Mouse (Mus musculus) liver, embryonic 11.5 days (tissue): ENCODE measurements around the gene Jund. TPM values are rescaled to one million over a fixed set of nuclear protein-coding genes. Genes with fewer than 3 reads are reported as not detected.
A peak's percentile ranks its signal among the peaks of the same experiment; 100 is the strongest.

ENCODE experiments used
- ATAC-seq: fragments of 200-750 bp; cut with Nextera tagmentation; replicated peaks from 2 replicates; pipeline ENCODE4 v1.8.0; 2017; ENCODE audit warnings: moderate number of reproducible peaks, mild to moderate bottlenecking, moderate TSS enrichment, moderate library complexity; ENCODE audit not compliant: low FRiP score
- DNase-seq: peaks from one replicate; pipeline ENCODE4 v3.0.0-alpha.2; 2017; ENCODE audit warnings: low spot score
- H3K27ac ChIP-seq: fragments of 300-500 bp; sonication (generic); 2 replicates; pipeline ENCODE4 v1.5.1; 2014; ENCODE audit warnings: mild to moderate bottlenecking, low read depth, low read length, control low read depth
- H3K27me3 ChIP-seq: fragments of 300-500 bp; sonication (generic); replicated peaks from 2 replicates; pipeline ENCODE4 v1.6.1; 2014; ENCODE audit warnings: low read length, mixed read lengths; ENCODE audit not compliant: control insufficient read depth, insufficient read depth
- H3K36me3 ChIP-seq: fragments of 300-500 bp; sonication (generic); 2 replicates; pipeline ENCODE4 v1.6.1; 2014; ENCODE audit warnings: mild to moderate bottlenecking, low read length, moderate library complexity, mixed read lengths; ENCODE audit not compliant: control insufficient read depth, insufficient read depth
- H3K4me1 ChIP-seq: fragments of 300-500 bp; sonication (generic); replicated peaks from 2 replicates; pipeline ENCODE4 v1.6.1; 2014; ENCODE audit warnings: low read length, mixed read lengths; ENCODE audit not compliant: control insufficient read depth, insufficient read depth
- H3K4me2 ChIP-seq: fragments of 300-500 bp; sonication (generic); 2 replicates; pipeline ENCODE4 v1.6.1; 2014; ENCODE audit warnings: mild to moderate bottlenecking, control low read depth, moderate library complexity
- H3K4me3 ChIP-seq: fragments of 300-500 bp; sonication (generic); 2 replicates; pipeline ENCODE4 v1.5.1; 2014; ENCODE audit warnings: low read depth, low read length, control low read depth
- H3K9ac ChIP-seq: fragments of 300-500 bp; sonication (generic); 2 replicates; pipeline ENCODE4 v1.6.1; 2014; ENCODE audit warnings: low read depth, low read length, control low read depth
- H3K9me3 ChIP-seq: fragments of 300-500 bp; sonication (generic); 2 replicates; pipeline ENCODE4 v1.6.1; 2016; ENCODE audit warnings: low read length, inconsistent platforms, mixed read lengths; ENCODE audit not compliant: control insufficient read depth
- WGBS: fragments of 180-500 bp; shearing (Covaris S2); extraction: QIAGEN DNeasy Blood & Tissue Kit; methylation state at CpG from one replicate; pipeline ENCODE4 v1.1.7; 2014; 5-methylcytosine and 5-hydroxymethylcytosine counted together
- polyA plus RNA-seq: library from polyadenylated mRNA; unstranded; fragments of >200 nt; fragmentation: Nextera tagmentation; extraction: Ambion mirVana; gene quantifications from 2 replicates; pipeline ENCODE4 v1.2.1, GENCODE M21; 2014

The Jund gene
- 43.0 and 47.2 TPM in 2 replicates for polyA plus RNA-seq

DNA sequence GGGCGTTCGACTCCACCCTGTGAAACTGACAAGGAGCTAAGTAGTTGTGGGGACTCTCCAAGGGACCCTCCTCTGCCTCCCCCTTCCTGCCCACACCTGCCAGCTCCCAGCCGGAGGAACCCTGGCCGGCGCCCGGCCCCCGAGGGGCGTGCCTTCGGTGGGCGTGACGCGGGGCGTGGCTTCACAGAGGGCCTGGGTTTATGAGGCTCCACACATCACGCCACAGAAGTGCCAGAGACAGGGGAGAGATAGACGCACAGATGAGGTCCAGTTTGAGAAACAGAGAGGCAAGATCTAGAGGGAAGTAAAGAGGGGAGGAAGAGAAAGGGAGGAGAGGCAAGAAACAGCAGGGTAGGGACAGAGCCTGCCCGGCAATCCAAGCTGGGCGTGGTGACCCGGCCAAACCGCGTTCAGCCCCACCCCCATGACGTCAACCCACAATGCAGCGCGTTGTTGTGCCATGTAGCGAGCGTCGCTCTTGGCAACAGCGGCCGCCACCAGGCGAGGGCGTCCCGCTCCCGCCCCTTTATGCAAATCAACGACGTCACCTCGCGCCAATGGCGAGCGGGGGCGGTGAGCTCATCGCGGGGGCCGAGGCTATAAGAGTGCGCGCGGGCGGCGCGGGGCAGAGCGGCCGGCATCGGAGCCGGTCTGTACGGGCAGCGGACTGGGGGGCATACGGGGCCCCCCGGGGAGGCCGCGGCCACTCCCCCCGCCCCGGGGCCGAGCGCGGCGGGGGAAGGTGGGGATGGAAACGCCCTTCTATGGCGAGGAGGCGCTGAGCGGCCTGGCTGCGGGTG lies at the start of gene Jund:
Jund (plus strand) TSS at position 640 of the 800 bp plus-strand sequence.
- Histone ChIP-seq H3K4me1 (peaks cover 37% of the 10 kb centered on the region), H3K9me3 (no peaks in the 10 kb centered on the region), H3K9ac (peak within 1 kb of the TSS; percentile 96), H3K27ac (peak within 1 kb of the TSS; percentile 99), H3K36me3 (no peaks in the 10 kb centered on the region; the same call in 1 of the 2 replicates), H3K4me2 (peak within 1 kb of the TSS; percentile 85), H3K4me3 (peak within 1 kb of the TSS; percentile 96), H3K27me3 (no peaks in the 10 kb centered on the region)
- ATAC-seq (peak; percentile 86), DNase-seq (peak; percentile 99)
- WGBS, result under 1% methylated on average over 69 of the region's 69 CpGs

DNA sequence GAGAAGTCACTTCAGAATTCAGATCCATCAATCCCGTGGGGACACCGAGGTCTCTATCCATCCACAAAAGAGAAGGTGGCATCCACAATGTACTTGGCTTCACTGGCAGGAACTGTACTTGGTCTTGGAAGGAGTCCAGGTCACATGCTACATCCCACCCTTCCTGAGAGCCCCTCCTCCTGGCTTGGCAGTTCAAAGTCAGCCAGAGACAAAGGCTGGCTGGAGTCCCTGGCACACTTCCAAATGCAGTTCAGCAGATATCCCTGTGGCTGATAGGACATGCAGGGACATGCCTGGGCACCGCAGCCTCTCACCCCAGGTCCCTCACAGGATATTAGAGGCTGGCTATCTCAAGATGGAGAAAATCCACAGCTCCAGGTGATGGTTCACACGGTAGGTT lies 49.4 kb upstream of the Jund start:
- DNase-seq (no peak), ATAC-seq (0 out of 2 replicates have a peak, but pooled peaks have one; percentile 11)
- no peak overlapping the region for H3K4me3 ChIP-seq
- H3K9ac ChIP-seq, result no peak overlapping the region
- H3K27ac ChIP-seq, result no peak overlapping the region
- 80% methylated on average over 4 of the region's 4 CpGs for WGBS
- no peaks in the 10 kb centered on the region for H3K9me3 ChIP-seq
- H3K36me3 ChIP-seq, result peaks cover 15% of the 10 kb centered on the region
- H3K4me1 ChIP-seq, result peaks cover 35% of the 10 kb centered on the region
- H3K27me3 ChIP-seq, result no peaks in the 10 kb centered on the region
- H3K4me2 ChIP-seq, result no peak overlapping the region

DNA sequence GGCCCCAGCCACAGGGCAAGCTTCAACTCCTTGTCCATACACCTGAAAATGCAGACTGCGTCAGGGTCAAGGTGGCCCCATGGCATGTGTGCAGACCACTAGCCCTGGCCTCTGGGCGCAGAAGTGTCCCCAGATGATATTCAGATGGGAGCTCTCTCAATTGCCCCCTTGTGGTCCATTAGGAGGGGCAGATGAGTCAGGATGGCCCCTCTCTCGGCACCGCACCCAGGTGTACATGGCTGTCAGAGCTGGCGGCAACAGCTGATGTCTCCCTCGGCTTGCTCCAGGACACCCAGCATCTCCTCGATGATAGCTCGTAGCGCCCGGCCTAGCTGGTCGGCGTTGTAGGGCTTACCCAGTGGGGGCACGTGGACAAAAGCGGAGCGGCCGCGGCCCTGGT lies 48.4 kb upstream of the Jund start:
- no peak overlapping the region for H3K9ac ChIP-seq
- H3K27ac ChIP-seq, result no peak overlapping the region
- H3K4me2 ChIP-seq, result no peak overlapping the region
- ATAC-seq (no peak), DNase-seq (no peak)
- H3K4me1 ChIP-seq, result peaks cover 35% of the 10 kb centered on the region
- H3K4me3 ChIP-seq, result no peak overlapping the region
- WGBS, result 93% methylated on average over 17 of the region's 17 CpGs
- H3K9me3 ChIP-seq, result no peaks in the 10 kb centered on the region
- H3K27me3 ChIP-seq, result no peaks in the 10 kb centered on the region
- H3K36me3 ChIP-seq, result peaks cover 15% of the 10 kb centered on the region

DNA sequence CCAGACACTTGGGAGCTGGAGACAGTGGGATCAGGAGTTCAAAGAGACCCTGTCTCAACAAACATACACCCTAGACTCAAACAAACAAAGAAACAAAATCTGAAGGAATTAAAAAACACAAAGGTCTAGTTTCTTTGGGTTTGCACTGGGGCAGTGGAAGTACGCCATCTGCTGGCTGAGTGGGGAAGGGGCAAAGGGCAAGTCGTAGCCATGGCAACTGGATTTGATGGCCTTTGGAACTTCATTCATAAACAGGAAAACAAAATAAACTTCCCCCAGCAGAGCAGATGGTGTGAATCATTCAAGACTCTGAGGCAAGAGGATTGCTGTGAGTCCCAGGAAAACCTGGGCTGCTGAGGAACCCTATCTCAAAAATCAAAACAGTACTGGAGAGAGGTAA lies 45.5 kb upstream of the Jund start:
- Histone ChIP-seq H3K9me3 (no peaks in the 10 kb centered on the region), H3K27me3 (no peaks in the 10 kb centered on the region), H3K4me2 (no peak overlapping the region), H3K27ac (no peak overlapping the region), H3K4me1 (peaks cover 19% of the 10 kb centered on the region), H3K4me3 (no peak overlapping the region), H3K9ac (no peak overlapping the region), H3K36me3 (peaks cover 15% of the 10 kb centered on the region)
- no peak for ATAC-seq
- DNase-seq, result no peak
- WGBS, result 48% methylated on average over 2 of the region's 2 CpGs

DNA sequence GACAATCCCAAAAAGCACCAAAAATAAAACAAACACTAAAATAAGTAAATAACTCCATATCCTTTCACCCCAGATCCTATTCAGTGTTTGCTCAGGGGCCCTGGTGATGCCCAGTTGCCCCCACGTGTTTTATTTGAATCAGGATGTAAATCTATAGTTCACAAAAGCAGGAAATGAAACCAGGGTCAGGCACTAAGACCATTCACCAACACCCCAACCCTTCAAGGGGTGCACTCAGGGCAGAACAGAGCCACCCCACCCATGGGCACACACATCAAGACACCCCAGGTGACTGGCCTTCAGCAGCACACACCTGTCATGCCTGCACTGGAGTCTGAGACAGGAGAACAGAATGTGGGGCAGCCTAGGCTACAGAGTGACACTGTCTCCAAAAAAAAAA lies 44.6 kb upstream of the Jund start:
- H3K36me3 ChIP-seq, result peaks cover 13% of the 10 kb centered on the region
- H3K27ac ChIP-seq, result no peak overlapping the region
- H3K4me3 ChIP-seq, result no peak overlapping the region
- peaks cover 16% of the 10 kb centered on the region for H3K4me1 ChIP-seq
- no peaks in the 10 kb centered on the region for H3K9me3 ChIP-seq
- DNase-seq (no peak), ATAC-seq (no peak)
- no peak overlapping the region for H3K9ac ChIP-seq
- WGBS, result 30% methylated on average over 1 of the region's 1 CpGs
- H3K27me3 ChIP-seq, result no peaks in the 10 kb centered on the region
- no peak overlapping the region for H3K4me2 ChIP-seq

DNA sequence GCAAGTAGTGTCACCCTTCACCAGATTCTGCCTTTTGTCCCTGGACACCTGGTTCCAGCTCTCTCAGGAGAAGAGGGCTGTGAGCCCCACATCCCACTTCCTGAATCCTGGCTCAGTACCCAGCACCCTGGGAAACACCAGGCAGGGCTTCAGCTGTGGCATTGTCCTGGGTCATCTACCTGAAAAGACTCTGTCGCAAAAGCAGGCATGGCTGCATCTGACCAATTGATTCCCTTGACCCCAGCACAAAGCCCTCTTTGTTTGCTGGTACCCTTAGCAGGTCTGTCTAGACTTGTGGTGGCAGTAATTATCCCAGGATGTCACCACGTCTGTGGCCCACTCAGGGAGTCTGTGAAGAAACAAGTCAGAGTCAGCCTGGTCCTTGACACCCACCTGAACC lies 43.3 kb upstream of the Jund start:
- no peak overlapping the region for H3K27ac ChIP-seq
- H3K27me3 ChIP-seq, result no peaks in the 10 kb centered on the region
- peaks cover 13% of the 10 kb centered on the region for H3K4me1 ChIP-seq
- DNase-seq (no peak), ATAC-seq (no peak)
- H3K4me3 ChIP-seq, result no peak overlapping the region
- H3K4me2 ChIP-seq, result no peak overlapping the region
- no peak overlapping the region for H3K9ac ChIP-seq
- WGBS, result 77% methylated on average over 2 of the region's 2 CpGs
- peaks cover 8% of the 10 kb centered on the region; the same call in 1 of the 2 replicates for H3K36me3 ChIP-seq
- H3K9me3 ChIP-seq, result no peaks in the 10 kb centered on the region

DNA sequence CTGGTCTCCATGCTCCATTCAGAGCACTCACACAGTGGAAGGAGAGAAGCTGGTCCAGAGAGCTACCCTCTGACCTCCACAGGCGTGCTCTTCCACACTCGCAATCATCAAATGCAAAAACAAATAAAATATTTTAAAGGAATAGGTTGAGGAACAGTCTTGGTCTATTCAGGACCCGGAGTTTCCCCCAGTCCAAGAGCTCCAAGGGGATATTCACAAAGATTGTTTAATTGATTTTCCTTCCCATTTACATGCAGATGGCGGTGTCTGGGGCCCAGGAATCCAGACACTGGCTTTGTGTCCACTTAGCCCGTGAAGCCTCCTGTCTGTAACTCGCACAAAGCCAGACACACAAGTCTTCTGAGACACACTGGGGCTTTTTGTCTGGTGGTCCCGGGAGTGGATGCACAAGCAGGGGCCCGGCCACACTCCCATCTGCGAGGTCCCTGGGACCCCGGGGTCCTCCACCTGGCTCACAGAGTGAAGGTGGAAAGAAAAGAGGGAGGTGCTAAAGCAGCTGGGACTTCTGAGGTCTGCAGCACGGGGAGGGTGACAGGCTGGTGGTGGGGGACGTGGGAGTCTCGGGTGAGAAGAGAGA lies 42.5 kb upstream of the Jund start:
- Histone ChIP-seq H3K9me3 (no peaks in the 10 kb centered on the region), H3K27ac (no peak overlapping the region), H3K4me2 (no peak overlapping the region), H3K27me3 (no peaks in the 10 kb centered on the region), H3K36me3 (peaks cover 5% of the 10 kb centered on the region; the same call in 1 of the 2 replicates), H3K4me3 (no peak overlapping the region), H3K9ac (no peak overlapping the region), H3K4me1 (peaks cover 19% of the 10 kb centered on the region)
- no peak for ATAC-seq
- WGBS, result 84% methylated on average over 13 of the region's 13 CpGs
- DNase-seq, result no peak

DNA sequence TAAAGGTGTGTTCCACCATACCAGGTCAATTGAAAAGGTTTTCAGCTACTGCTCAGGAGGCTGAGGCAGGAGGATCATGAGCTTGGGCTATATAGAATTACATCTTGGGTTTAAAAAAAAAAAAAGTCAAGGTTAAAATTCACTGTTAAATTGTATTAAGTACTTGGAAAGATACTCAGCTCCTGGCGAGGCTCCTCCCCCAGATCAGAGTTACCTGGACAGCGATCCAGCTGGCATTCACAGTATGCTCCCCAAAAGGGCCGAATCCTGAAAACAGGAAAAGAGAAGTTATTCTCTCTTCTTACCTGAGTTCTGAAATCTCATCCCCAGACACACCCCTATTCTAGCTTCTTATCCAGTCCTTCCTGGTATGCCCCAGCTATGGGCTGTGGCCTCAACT lies 41.5 kb upstream of the Jund start:
- Histone ChIP-seq H3K36me3 (no peaks in the 10 kb centered on the region; the same call in 1 of the 2 replicates), H3K4me1 (peaks cover 23% of the 10 kb centered on the region), H3K27me3 (no peaks in the 10 kb centered on the region), H3K4me3 (no peak overlapping the region), H3K9ac (no peak overlapping the region), H3K4me2 (no peak overlapping the region), H3K27ac (no peak overlapping the region), H3K9me3 (no peaks in the 10 kb centered on the region)
- no peak for ATAC-seq
- 93% methylated on average over 3 of the region's 3 CpGs for WGBS
- DNase-seq, result no peak
